Mouse (Mus musculus) stomach, postnatal 0 days (tissue): ENCODE results near the gene Kcnh4. TPM values are rescaled to one million over a fixed set of nuclear protein-coding genes. Genes with fewer than 3 reads are reported as not detected.

ENCODE experiments used
- ATAC-seq: fragments of 200-750 bp; cut with Nextera tagmentation; 2 replicates; pipeline ENCODE4 v1.8.0; 2017; ENCODE audit not compliant: low FRiP score, low TSS enrichment
- DNase-seq: peaks from one replicate; pipeline ENCODE4 v3.0.0-alpha.2; 2016; ENCODE audit warnings: low spot score
- H3K27ac ChIP-seq: fragments of 300-500 bp; sonication (generic); replicated peaks from 2 replicates; pipeline ENCODE4 v1.5.1; 2014; ENCODE audit warnings: mild to moderate bottlenecking, control low read depth
- H3K27me3 ChIP-seq: fragments of 300-500 bp; sonication (generic); 2 replicates; pipeline ENCODE4 v1.6.1; 2014; ENCODE audit warnings: low read length; ENCODE audit not compliant: control insufficient read depth, insufficient read depth
- H3K36me3 ChIP-seq: fragments of 300-500 bp; sonication (generic); 2 replicates; pipeline ENCODE4 v1.6.1; 2014; ENCODE audit warnings: low read length, mixed read lengths; ENCODE audit not compliant: control insufficient read depth, insufficient read depth
- H3K4me1 ChIP-seq: fragments of 300-500 bp; sonication (generic); replicated peaks from 2 replicates; pipeline ENCODE4 v1.6.1; 2014; ENCODE audit warnings: antibody characterized with exemption; ENCODE audit not compliant: control insufficient read depth, insufficient read depth
- H3K4me2 ChIP-seq: fragments of 300-500 bp; sonication (generic); replicated peaks from 2 replicates; pipeline ENCODE4 v1.6.1; 2014; ENCODE audit warnings: low read depth, mild to moderate bottlenecking, control low read depth, moderate library complexity
- H3K4me3 ChIP-seq: fragments of 300-500 bp; sonication (generic); 2 replicates; pipeline ENCODE4 v1.5.1; 2014; ENCODE audit warnings: low read depth, low read length, control low read depth
- H3K9ac ChIP-seq: fragments of 300-500 bp; sonication (generic); 2 replicates; pipeline ENCODE4 v1.6.1; 2014; ENCODE audit warnings: mild to moderate bottlenecking, low read length, control low read depth, mixed read lengths
- H3K9me3 ChIP-seq: fragments of 300-500 bp; sonication (generic); 2 replicates; pipeline ENCODE4 v1.6.1; 2016; ENCODE audit warnings: low read length; ENCODE audit not compliant: control insufficient read depth
- CTCF ChIP-seq: IDR thresholded peaks from 2 replicates; pipeline ENCODE4 v1.5.1; 2016; ENCODE audit warnings: antibody characterized with exemption, low read depth, mild to moderate bottlenecking, moderate library complexity
- EP300 ChIP-seq: optimal IDR thresholded peaks from 2 replicates; pipeline ENCODE3; 2016; ENCODE audit warnings: antibody characterized with exemption
- whole genome bisulfite sequencing: fragments of 180-500 bp; shearing (Covaris S2); extraction: QIAGEN DNeasy Blood & Tissue Kit; methylation state at CpG from one replicate; pipeline ENCODE4 v1.1.7; 2014; 5-methylcytosine and 5-hydroxymethylcytosine counted together
- polyA plus RNA-seq: library from polyadenylated mRNA; unstranded; fragments of >200 nt; fragmentation: Nextera tagmentation; extraction: Ambion mirVana; gene quantifications from 2 replicates; pipeline ENCODE4 v1.2.1, GENCODE M21; 2015

The Kcnh4 gene
- polyA plus RNA-seq, 1 experiment from 2014 or later, result 0.06 TPM

- Histone ChIP-seq H3K4me3 (no peak overlapping the region), H3K4me1 (peaks cover 8% of the 10 kb centered on the region), H3K36me3 (peaks cover 21% of the 10 kb centered on the region), H3K9me3 (no peaks in the 10 kb centered on the region), H3K27ac (peak overlapping the region; percentile 67; the same call in 1 of the 2 replicates), H3K27me3 (no peaks in the 10 kb centered on the region), H3K9ac (no peak overlapping the region), H3K4me2 (peak overlapping the region; percentile 95)
- DNase-seq, result peak; percentile 41
- TF ChIP-seq CTCF (no peak), EP300 (no peak)
- WGBS, result 59% methylated on average over 4 of the region's 4 CpGs
- peak; percentile 38; the same call in 1 of the 2 replicates for ATAC-seq
Observed at GRCm38 (mm10) chr11:100710977-100711376, 48.8 kb downstream of the Kcnh4 start.

- TF ChIP-seq EP300, result no peak
- TF ChIP-seq CTCF, result no peak
- H3K4me3 ChIP-seq, result no peak overlapping the region
- H3K4me2 ChIP-seq, result no peak overlapping the region
- H3K9me3 ChIP-seq, result no peaks in the 10 kb centered on the region
- no peak overlapping the region for H3K9ac ChIP-seq
- peaks cover 22% of the 10 kb centered on the region for H3K36me3 ChIP-seq
- peaks cover 8% of the 10 kb centered on the region for H3K4me1 ChIP-seq
- DNase-seq (no peak), ATAC-seq (no peak)
- H3K27me3 ChIP-seq, result no peaks in the 10 kb centered on the region
- WGBS, result 85% methylated on average over 15 of the region's 15 CpGs
- H3K27ac ChIP-seq, result no peak overlapping the region
Observed at GRCm38 (mm10) chr11:100710528-100710927, 49.2 kb downstream of the Kcnh4 start.

GRCm38 (mm10) chr11:100709201-100709810 lies 50.4 kb downstream of the Kcnh4 start:
- DNase-seq (no peak), ATAC-seq (no peak)
- TF ChIP-seq EP300, result no peak
- no peak for TF ChIP-seq CTCF
- Histone ChIP-seq H3K27me3 (no peaks in the 10 kb centered on the region), H3K36me3 (peaks cover 29% of the 10 kb centered on the region), H3K4me3 (no peak overlapping the region), H3K4me1 (peaks cover 6% of the 10 kb centered on the region), H3K27ac (no peak overlapping the region), H3K9me3 (no peaks in the 10 kb centered on the region), H3K4me2 (no peak overlapping the region), H3K9ac (no peak overlapping the region)
- 92% methylated on average over 9 of the region's 9 CpGs for WGBS

- ATAC-seq, result no peak
- Histone ChIP-seq H3K36me3 (peaks cover 29% of the 10 kb centered on the region), H3K9ac (no peak overlapping the region), H3K9me3 (no peaks in the 10 kb centered on the region), H3K4me2 (no peak overlapping the region), H3K4me3 (no peak overlapping the region), H3K4me1 (0 out of 2 replicates have a peak, but pooled peaks cover 3% of the 10 kb centered on the region), H3K27me3 (no peaks in the 10 kb centered on the region), H3K27ac (no peak overlapping the region)
- no peak for DNase-seq
- 92% methylated on average over 23 of the region's 23 CpGs for WGBS
- TF ChIP-seq CTCF, result no peak
- TF ChIP-seq EP300, result no peak
Observed at GRCm38 (mm10) chr11:100705095-100705747, 54.5 kb downstream of the Kcnh4 start.

GRCm38 (mm10) chr11:100703851-100704531 lies 55.8 kb downstream of the Kcnh4 start, which contains the start of gene Dhx58:
Gene Dhx58, minus strand, starts transcription at chr11:100704271.
- Histone ChIP-seq H3K4me3 (peak within 1 kb of the TSS; percentile 19), H3K9ac (peak within 1 kb of the TSS; percentile 41; the same call in 1 of the 2 replicates), H3K9me3 (no peaks in the 10 kb centered on the region), H3K27ac (0 out of 2 replicates have a peak within 1 kb of the TSS, but pooled peaks have one; percentile 24), H3K4me2 (peak within 1 kb of the TSS; percentile 46), H3K27me3 (no peaks in the 10 kb centered on the region), H3K36me3 (peaks cover 25% of the 10 kb centered on the region), H3K4me1 (0 out of 2 replicates have a peak, but pooled peaks cover 3% of the 10 kb centered on the region)
- 57% methylated on average over 7 of the region's 7 CpGs for WGBS
- ATAC-seq (no peak; the same call in 1 of the 2 replicates), DNase-seq (no peak)
- TF ChIP-seq CTCF (no peak), EP300 (no peak)
